Mouse (Mus musculus): ENCODE measurements around the gene Dazl.
"Not testable (repeated sequence)": the region's sequence is repeated elsewhere in the genome, so short reads cannot be mapped to it uniquely, and the experiment has no call there.

Dazl gene

DNA sequence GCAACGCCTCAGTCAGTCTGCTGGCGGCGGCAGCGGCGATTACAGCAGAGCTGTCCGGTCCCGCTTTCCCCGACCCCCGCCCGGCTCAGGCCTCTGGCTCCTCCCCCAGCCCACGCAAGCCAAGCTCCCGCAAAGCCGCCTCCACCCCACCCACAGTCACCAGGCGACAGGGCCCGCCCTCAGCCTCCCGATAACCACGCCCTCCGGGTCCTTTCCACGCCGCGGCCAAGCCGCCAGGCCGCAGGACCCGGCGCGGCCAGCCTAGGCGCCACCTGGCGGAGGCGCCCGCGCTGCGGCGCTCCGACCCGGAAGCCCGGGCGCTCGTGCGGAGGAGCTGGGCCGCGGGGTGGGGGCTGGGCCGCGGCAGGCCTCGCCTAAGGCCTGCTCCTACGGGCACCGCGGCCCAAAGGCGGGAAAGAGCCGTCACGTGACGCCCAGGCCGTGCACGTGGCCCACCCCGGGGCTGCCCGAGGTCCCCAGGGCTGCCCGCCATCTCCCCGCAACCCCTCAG is 720 bp downstream of the Dazl start:
- peak; percentile 94 for ATAC-seq (ENCODE audit: insufficient number of reproducible peaks, low FRiP score, low TSS enrichment)

DNA sequence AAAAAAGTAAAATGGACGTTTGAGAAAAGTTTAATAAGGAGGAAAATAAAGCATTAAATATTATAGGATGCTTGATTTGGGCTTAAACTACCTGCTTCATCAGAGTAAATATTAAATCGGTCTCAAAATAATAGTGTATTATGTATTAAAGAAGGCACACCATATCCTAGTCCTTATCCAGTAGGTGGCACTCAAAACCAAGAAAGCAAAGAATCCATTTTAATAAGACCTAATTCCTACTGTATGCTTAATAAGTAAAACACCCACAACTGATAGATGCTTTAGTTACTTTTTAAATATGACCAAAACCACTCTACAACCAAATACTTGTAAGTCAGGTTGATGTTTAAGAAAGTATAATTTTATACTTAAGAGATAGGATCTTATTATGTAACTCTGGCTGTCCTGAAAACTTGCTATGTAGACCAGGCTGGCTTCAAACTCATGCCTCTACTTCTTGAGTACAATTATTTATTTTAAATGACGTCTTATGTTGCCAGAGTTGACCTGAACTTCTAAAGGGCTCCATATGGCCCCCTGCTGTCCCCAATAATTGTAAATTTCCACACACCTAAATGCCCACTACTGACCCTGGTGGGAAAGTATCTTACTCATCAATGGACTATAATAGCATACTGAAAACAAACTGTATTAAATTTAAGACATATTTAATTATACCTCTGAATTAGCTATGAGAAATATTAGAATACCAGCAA is 1.8 kb downstream of the Dazl start:
- ATAC-seq (ENCODE audit: insufficient number of reproducible peaks, low FRiP score, low TSS enrichment) = no peak

DNA sequence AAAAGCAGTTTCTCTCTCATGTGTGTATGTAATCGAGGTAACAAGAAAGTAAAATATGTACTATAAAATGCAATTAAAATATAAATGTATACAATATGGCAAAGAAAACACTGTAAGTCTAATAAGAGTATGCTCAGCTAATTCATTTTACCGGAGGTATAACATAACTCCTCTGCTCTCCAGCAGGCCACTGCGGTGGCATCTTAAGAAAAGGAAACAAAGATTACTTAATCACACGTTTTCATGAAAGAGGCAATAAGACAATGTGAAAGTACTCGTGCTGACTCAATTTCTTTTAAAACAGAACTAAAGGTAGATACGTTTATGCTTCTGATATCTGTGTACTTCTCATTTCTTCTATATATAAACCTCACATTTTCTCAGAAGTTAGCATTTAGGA is 8.6 kb downstream of the Dazl start:
- ATAC-seq (ENCODE audit: insufficient number of reproducible peaks, low FRiP score, low TSS enrichment) = no peak

DNA sequence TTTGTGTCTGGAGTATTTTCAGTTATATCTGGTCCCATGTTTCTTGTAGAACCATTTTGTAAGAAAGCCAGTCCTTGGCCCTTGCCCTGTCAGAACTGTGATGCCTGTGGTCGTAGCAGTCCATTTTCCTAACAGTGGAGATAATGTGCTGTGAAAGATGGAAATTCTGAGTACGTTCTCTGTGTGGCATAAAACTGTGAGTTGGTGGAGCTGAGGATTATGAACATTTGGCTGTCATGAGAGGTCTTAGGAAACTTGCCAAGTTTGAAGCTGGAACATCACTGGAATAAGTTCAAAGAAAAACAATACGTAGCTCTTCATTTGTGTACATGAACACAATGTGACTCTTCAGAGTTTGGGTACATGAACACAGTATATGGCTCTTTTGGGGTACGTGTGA is 31.8 kb downstream of the Dazl start:
- not testable (repeated sequence) for ATAC-seq (ENCODE audit: insufficient number of reproducible peaks, low FRiP score, low TSS enrichment)

DNA sequence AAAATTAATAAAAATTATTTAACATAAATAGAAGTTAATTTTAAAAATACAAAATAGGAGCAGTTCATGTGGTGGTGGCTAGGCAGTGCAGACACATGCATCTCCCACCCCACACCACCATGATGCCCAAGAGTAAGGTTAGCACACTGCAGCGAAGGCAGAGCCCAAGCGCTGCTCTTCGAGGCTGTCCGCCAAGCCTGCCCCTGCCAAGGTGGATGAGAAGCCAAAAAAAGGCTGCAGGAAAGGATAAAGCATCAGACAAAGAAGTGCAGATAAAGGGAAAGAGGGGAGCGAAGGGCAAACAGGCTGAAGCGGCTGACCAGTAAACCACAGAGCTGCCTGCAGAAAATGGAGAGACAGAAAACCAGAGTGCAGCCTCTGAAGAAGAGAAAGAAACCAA is 32.6 kb downstream of the Dazl start:
- no peak for ATAC-seq (ENCODE audit: insufficient number of reproducible peaks, low FRiP score, low TSS enrichment)

DNA sequence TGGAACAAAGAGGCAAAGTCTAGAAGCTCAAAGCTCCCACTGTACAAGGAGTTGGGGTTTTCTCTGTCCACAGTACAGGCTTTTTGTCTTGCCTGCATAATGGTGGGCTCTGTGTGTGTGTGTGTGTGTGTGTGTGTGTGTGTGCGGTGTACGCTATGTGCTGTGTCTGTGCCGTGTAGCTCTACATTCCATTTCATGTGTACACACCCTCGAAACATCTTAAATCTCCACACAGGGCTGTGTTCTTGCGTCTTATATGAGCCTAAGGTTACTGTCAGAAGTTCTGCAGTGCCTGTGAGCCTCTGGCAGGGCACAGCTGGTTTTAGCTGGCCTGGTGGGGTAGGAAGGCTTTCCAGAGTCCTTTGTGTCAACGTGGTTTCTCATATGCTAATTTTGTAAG is 46.8 kb downstream of the Dazl start:
- ATAC-seq (ENCODE audit: insufficient number of reproducible peaks, low FRiP score, low TSS enrichment) = no peak

DNA sequence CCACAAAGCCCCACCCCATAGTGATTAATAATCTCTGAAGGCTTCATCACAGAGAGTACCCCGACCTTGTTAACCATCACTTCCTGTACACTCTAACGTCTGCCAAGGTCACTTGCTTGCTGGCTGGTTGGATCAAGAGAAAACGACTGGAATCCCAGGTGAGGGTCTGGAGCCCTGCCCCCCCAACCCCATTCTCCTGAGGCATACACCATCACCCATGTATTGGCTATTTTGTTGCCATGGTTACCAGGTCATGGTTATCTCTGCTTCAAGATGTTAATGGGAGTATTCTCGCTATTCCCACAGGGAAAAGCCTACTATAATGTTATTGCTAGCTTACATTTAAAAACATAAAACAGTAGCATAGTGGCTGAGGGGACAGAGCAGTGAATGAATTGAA is 48.8 kb downstream of the Dazl start:
- ATAC-seq (ENCODE audit: insufficient number of reproducible peaks, low FRiP score, low TSS enrichment) = no peak

DNA sequence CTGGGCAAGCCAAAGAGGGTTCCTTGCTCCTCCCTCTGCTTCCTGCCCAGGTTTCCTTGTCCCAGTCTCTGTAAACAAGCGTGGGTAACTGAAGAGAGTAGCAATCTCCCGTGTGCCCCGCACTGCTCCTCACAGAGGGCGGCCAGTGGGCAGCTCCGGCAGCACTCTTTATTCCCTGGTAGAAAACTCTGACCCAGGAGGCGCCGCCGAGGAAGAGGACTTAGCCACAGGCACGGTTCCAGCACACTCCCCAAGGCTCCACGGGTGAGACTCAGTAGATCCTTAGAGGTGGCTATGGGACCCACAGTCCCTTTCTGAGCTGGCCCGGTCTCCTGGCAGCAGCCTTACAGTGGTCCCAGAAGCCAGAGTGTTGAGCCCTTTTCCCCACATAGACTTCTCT is 50.1 kb downstream of the Dazl start:
- no peak for ATAC-seq (ENCODE audit: insufficient number of reproducible peaks, low FRiP score, low TSS enrichment)

DNA sequence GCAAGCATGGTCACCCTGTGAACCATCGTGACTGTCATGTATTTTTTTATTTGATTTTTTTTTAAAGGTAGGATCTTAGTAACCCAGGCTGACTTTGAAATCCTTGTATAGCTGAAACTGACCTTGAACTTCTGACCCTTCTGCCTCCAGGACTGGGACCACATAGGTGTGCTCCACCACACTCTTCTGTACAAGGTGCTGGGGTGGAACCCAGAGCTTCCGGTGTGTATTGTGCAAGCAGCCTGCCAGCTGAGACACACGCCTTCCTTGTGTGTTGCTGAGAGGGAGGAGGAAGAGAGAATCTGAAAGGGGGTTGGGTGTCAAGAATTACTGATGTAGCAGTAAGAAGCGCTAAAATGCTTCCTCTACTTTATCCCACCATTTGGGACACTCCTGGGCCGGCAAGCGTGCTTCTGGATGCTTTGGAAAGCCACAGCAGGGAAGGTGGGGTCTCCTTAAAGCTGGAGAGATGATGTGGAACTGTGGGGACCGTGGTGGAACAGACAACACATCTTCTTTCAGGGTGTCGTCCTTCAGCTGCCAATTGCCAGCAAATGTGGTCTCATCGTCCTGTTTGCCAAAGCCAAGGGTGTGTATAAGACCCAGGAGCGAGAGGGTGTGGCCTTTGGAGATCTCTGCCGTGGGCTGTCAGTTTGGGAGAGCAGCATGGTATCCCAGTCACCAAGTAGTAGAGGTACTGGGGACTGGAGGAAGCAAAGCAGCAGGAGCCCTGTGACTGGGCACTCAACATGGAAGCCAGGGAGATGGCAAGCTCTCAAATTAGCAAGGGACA is 55.4 kb downstream of the Dazl start:
- no peak for ATAC-seq (ENCODE audit: insufficient number of reproducible peaks, low FRiP score, low TSS enrichment)

DNA sequence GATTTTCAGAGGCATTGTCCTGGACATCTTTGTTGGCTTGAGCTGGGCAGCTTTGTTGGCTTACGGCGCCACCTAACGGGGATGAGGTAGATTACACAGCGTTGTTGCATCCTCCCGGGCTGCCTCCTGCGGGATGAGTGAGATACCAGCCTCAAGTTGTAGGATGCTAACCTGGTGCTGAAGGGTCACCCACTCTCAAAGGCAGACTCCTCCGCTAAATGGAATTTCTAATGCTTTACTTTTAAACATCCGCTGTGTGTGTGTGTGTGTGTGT is 56.1 kb downstream of the Dazl start:
- ATAC-seq (ENCODE audit: insufficient number of reproducible peaks, low FRiP score, low TSS enrichment) = peak; percentile 74

DNA sequence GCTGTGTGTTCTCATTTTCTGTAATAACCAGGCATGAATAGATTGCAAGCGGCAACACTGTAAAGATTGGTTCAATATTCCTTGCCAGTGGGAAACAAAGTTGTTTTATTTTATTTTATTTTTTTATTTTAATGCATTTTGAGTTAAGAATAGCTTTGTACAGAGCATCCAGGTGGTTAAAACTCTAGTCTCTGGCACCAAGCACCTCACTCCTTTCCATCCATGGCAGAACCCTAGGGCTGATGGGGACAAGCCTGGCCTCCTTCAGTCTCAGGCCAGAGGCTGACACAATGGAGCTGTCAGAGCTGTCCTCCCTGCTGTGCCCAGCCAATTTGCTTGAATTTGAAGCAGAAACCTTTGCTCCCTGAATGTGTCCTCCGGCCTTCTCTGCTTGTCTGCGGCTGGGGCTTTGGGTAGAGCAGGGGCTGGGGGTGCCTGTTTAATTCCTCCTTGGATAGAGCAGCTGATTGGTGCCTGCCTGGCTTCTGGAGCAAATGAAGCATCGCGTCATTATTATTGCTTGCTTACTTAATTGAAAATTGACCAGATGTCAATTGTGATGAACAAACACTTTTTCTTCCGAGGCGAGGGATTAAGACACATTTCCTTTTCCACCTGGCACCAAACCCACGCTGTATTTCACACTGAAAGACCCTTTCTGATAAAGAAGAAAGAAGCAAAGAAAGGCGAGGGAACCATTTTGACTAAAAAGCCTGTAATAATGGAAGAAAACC is 56.6 kb downstream of the Dazl start:
- 0 out of 2 replicates have a peak, but pooled peaks have one; percentile 13 for ATAC-seq (ENCODE audit: insufficient number of reproducible peaks, low FRiP score, low TSS enrichment)

DNA sequence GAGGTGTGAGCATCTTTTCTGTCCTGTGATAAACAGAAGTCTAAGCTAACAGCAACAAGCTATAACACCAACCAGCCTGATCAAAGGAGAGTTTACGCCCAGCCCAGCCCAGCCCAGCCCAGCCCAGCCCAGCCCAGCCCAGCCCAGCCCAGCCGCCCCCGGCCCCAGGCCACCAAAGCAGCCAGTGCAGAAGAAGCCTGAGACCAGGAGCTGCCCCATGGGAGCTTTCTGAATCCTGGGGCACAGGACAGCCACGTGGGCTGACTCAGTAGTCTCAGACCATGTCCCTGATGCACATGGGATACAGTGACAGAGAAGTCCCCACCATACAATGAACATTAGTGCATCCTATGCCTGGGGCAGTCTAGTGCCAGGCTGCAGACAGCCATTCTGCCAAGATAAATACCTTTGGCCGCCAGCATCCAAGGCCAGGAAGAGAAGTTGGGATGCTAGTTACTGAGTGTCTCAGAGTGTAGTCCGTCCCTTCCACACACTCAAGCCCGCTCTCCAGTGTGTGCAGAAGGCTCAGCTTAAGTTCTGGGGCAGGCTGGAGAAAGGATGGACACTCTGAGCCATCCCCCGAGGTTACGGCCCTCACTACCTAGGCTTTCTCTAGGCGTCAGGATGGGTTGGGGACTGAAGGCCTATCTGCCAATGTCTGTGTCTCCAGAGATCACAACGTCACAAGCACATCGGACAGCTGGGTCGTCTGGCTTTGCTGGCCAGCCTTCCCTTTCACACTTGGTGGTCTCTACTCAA is 57.3 kb downstream of the Dazl start:
- no peak for ATAC-seq (ENCODE audit: insufficient number of reproducible peaks, low FRiP score, low TSS enrichment)

DNA sequence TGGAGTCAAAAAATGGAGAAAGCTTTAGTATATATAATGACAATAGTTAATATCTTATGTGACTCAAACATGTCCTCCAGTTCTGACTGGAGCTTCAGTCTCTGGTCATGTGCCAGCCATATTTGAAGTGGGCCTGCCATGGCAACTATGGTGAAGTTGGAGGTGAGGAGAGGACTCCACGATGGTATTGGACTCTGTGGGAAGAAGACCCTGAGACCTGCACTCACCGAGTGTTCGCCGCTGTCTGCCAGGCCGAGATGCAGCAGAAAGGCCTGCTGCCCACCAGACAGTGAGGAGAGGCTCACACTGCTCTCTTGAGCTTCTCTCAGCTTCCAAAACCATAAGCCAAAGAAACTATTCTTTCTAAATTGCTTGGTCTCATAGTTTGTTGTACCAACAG is 59.5 kb downstream of the Dazl start:
- no peak for ATAC-seq (ENCODE audit: insufficient number of reproducible peaks, low FRiP score, low TSS enrichment)

DNA sequence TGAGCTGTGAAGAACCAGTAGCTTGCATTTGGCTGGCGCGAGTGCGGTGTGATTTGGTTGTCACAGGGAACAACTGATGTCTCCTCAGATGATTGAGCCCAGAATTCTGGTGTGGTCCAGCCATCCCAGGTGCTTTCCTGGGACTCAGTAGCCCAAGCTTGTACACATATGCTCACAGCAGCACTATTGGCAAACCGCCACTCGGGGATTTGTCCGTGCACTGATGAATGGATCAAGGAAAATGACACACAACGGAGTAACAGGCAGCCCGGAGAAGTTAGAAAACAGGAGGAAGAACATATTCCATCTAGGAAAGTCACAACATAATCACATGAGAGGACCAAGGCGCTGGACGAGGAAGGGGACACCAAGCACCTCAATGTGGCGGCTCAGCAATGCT is 60.6 kb downstream of the Dazl start:
- ATAC-seq (ENCODE audit: insufficient number of reproducible peaks, low FRiP score, low TSS enrichment) = no peak

DNA sequence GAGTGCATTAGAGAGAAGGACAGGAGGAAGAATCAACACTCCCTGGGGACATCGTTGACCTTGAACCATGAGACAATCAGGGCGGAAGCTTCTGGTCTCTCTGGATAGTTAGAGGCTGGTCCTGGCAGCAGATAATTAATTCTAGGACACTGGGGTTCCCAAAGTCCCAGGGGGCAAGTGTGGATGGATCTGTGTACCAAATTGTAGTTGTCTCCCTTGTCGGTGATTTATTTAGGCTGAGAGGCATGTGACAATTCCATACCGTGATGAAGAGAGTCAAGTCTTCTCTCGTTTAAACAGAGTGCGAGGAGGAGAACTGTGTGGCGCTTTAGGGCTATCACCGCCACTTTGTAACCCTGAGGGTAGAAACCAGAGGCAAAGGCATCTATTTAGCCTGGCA is 62.2 kb downstream of the Dazl start:
- ATAC-seq (ENCODE audit: insufficient number of reproducible peaks, low FRiP score, low TSS enrichment) = no peak

DNA sequence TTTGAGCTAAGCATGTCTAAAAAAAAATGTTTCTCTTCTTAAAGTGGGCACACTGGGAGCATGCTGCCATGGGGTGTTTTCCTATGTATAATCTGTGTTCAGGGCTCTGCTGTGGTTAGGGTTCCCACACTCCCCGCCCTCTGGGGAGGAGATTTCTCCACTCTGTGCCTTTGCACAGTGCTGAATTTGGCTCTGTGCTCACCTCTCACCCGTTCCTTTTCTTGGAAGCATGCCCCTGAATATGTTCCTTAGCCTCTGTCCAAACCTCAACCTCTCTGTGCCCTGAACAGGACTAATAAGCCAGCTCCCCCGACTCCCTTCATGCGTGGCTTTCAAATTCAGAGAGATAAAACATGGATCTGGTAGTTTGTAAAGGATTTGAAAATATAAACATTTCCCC is 63.9 kb downstream of the Dazl start:
- no peak for ATAC-seq (ENCODE audit: insufficient number of reproducible peaks, low FRiP score, low TSS enrichment)
